Mouse (Mus musculus): ENCODE data around the gene Nxpe5. TPM values are rescaled to one million over a fixed set of nuclear protein-coding genes. Genes with fewer than 3 reads are reported as not detected.

The Nxpe5 gene
- total RNA-seq, 2 experiments from 2014 or later: not detected

- no peak for DNase-seq (ENCODE audit: low spot score in 2 of 2)
- no peak overlapping the region for H3K27ac ChIP-seq
- TF ChIP-seq CTCF (conservative IDR thresholded peaks at IDR 0.05): no peak
Observed at GRCm38 (mm10) chr5:138299613-138300012, 73.9 kb downstream of the Nxpe5 start.

More at GRCm38 (mm10) chr5:138299613-138300012, 73.9 kb downstream of the Nxpe5 start:
- no peak overlapping the region for H3K4me3 ChIP-seq

Other genes with a start within 250 kb of the Nxpe5 start
- not detected for gene Azgp1, start 244.4 kb upstream of the Nxpe5 start, total RNA-seq (2021)
- gene Smok3a, start 204.6 kb upstream of the Nxpe5 start, total RNA-seq (2021): not detected
- gene Smok3b, start 204.5 kb upstream of the Nxpe5 start, total RNA-seq (2021): not detected
- not detected for gene Smok3c, start 172.7 kb upstream of the Nxpe5 start, total RNA-seq (2021)
- gene Zkscan1, start 140.8 kb upstream of the Nxpe5 start, total RNA-seq (2021): 10 to 100 TPM; 39.7 to 42.3 TPM
- 10 to 100 TPM; 13.7 to 16.2 TPM for gene Zscan21, start 109.0 kb upstream of the Nxpe5 start, total RNA-seq (2021)
- gene Zfp113, start 70.2 kb upstream of the Nxpe5 start, total RNA-seq (2021): 10 to 100 TPM; 13.4 to 14.6 TPM
- gene Cops6, start 64.8 kb upstream of the Nxpe5 start, total RNA-seq (2021): 100 to 1,000 TPM; 141 to 145 TPM
- 10 to 100 TPM; 25.6 to 26.2 TPM for gene Ap4m1, start 53.9 kb upstream of the Nxpe5 start, total RNA-seq (2021)
- 10 to 100 TPM; 18.6 to 18.8 TPM for gene Mcm7, start 53.5 kb upstream of the Nxpe5 start, total RNA-seq (2021)
- gene Taf6, start 38.4 kb upstream of the Nxpe5 start, total RNA-seq (2021): 10 to 100 TPM; 42.0 to 42.2 TPM
- gene Cnpy4, start 38.4 kb upstream of the Nxpe5 start, total RNA-seq (2021): 10 to 100 TPM; 13.4 to 16.5 TPM
- 1 to 10 TPM; 8.2 to 8.4 TPM for gene Mblac1, start 31.6 kb upstream of the Nxpe5 start, total RNA-seq (2021)
- gene Lamtor4, start 29.6 kb downstream of the Nxpe5 start, total RNA-seq (2021): 10 to 100 TPM; 60.0 to 60.9 TPM
- 10 to 100 TPM; 68.1 to 77.0 TPM for gene BC037034, start 38.1 kb downstream of the Nxpe5 start, total RNA-seq (2021)
- gene Gal3st4, start 46.9 kb downstream of the Nxpe5 start, total RNA-seq (2021): 1 to 10 TPM; 3.2 to 3.7 TPM
- under 1 TPM in 1 of 2 experiments, not detected in 1; 0.12 TPM for gene Gm43720, start 54.1 kb downstream of the Nxpe5 start, total RNA-seq (2021)
- gene Gpc2, start 54.1 kb downstream of the Nxpe5 start, total RNA-seq (2021): 1 to 10 TPM; 2.4 to 2.5 TPM
- under 1 TPM; 0.44 to 0.79 TPM for gene Stag3, start 54.3 kb downstream of the Nxpe5 start, total RNA-seq (2021)
- gene Pvrig, start 116.1 kb downstream of the Nxpe5 start, total RNA-seq (2021): not detected
- 10 to 100 TPM; 22.6 to 26.7 TPM for gene Zfp157, start 215.6 kb downstream of the Nxpe5 start, total RNA-seq (2021)

All from layer of hippocampus, adult 2 months (tissue).